Mouse (Mus musculus) Patski (cell line): ENCODE data around the gene Rere. TPM values are rescaled to one million over a fixed set of nuclear protein-coding genes. Genes with fewer than 3 reads are reported as not detected.
"Not testable (repeated sequence)": the region's sequence is repeated elsewhere in the genome, so short reads cannot be mapped to it uniquely, and the experiment has no call there.

Experiments
- ATAC-seq: fragments of 100-300 bp; one replicate; pipeline ENCODE4 v1.8.0; 2021
- CTCF ChIA-PET: fragments of 350-600 bp; sonication (Branson Sonifier 250); formaldehyde crosslinking; loops from one replicate; lab custom pipeline; 2022; ENCODE audit warnings: inconsistent platforms; lab: Charles Lee
- POLR2A ChIA-PET: fragments of 350-600 bp; sonication (Branson Sonifier 250); formaldehyde crosslinking; loops from one replicate; lab custom pipeline; 2022; ENCODE audit warnings: antibody characterized with exemption, inconsistent platforms; lab: Charles Lee
- DNase-seq: peaks from one replicate; pipeline ENCODE4 v3.0.0-alpha.2; 2011; ENCODE audit warnings: low read depth, low spot score
- H3K27me3 ChIP-seq: fragments of 371-371 bp; one replicate; pipeline ENCODE4 v1.5.1; 2021
- CTCF ChIP-seq: fragments of 100-300 bp; IDR thresholded peaks from one replicate; pipeline ENCODE4 v1.5.1; 2021
- in situ Hi-C: fragments of 300-500 bp; cut with MboI; formaldehyde crosslinking; loops from 3 replicates; pipeline ENCODE4 v1.11.1; 2018; ENCODE audit warnings: low pct_unique_long_range_greater_than_20kb, mixed read lengths
- polyA plus RNA-seq: library from polyadenylated mRNA; unstranded; gene quantifications from one replicate; pipeline ENCODE4 v1.2.3, GENCODE M21; 2021

Gene Rere
- polyA plus RNA-seq, 1 experiment from 2014 or later = 155 TPM

DNA sequence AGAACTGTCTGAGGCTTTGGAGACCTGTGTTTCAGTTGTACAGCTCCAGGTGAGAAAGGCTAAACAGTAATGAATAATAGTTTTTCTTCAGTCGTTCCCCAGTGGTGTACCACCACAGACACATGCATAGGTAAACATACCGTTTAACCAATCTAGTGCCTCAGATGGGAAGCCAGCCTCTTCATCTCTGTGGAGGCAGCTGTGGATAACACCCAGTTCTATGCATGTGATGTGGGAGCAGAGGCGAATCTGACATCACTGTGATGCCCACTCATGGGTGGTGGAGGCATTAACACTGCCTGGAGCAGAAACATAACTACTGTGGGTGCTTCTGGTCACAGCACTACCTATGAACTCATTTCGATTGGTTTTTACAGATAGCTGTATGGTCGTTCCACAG is 314.5 kb downstream of the Rere start:
- no peak for TF ChIP-seq CTCF
- ATAC-seq (no peak), DNase-seq (no peak)
- no peaks in the 10 kb centered on the region for H3K27me3 ChIP-seq
- in situ Hi-C loops = no loop called here
- POLR2A ChIA-PET = no interaction called here
- CTCF ChIA-PET = no interaction called here

- TF ChIP-seq CTCF = no peak
- DNase-seq = no peak
- in situ Hi-C loops = no loop called here
- ATAC-seq = no peak
- ChIA-PET POLR2A (interaction anchor here (0.9 to 1.7 kb wide), 3 partner anchors 9 to 26 kb away, joined by 3 to 5 read pairs (median 3); no protein-coding TSS in a partner anchor), CTCF (interaction anchor here (2.9 kb wide), 1 partner anchor 12 kb away, joined by 7 read pairs; no protein-coding TSS in a partner anchor)
- H3K27me3 ChIP-seq = no peaks in the 10 kb centered on the region
Observed at GRCm38 (mm10) chr4:150598686-150599085, 317.2 kb downstream of the Rere start.

- no peak for ATAC-seq
- H3K27me3 ChIP-seq = no peaks in the 10 kb centered on the region
- DNase-seq = no peak
- TF ChIP-seq CTCF = no peak
- POLR2A ChIA-PET = interaction anchor here (1.7 kb wide), 1 partner anchor 10 kb away, joined by 5 read pairs; no protein-coding TSS in a partner anchor
- in situ Hi-C loops = no loop called here
- CTCF ChIA-PET = interaction anchor here (2.9 kb wide), 1 partner anchor 11 kb away, joined by 7 read pairs; no protein-coding TSS in a partner anchor
Observed at GRCm38 (mm10) chr4:150599119-150599992, 317.9 kb downstream of the Rere start.

GRCm38 (mm10) chr4:150600503-150600902 is 319.1 kb downstream of the Rere start:
- in situ Hi-C loops, POLR2A ChIA-PET, H3K27me3 ChIP-seq, DNase-seq, CTCF ChIA-PET, ATAC-seq: not testable (repeated sequence)

DNA sequence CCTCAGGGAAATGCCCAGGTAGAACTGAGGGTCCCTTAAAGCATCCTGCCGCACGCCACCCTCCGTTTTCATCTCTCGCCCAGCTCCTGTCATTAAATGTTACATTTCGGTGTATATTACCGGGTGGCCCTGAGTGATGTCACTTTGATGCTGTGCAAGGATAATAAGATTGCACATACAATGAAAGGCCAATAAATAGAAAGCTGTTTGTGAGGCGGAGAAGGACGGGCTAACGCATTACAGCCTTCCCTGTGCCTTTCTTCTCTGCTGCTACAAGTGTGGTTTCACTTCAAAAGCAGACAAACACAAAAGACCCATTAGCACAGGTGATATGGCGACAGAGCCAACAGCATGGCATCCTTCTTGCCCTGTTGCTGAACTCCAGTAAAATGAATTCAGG is 320.0 kb downstream of the Rere start:
- POLR2A ChIA-PET = interaction anchor here (0.5 to 1.2 kb wide), 2 partner anchors 12 to 26 kb away, joined by 3 to 4 read pairs; no protein-coding TSS in a partner anchor
- ATAC-seq (no peak), DNase-seq (no peak)
- no peaks in the 10 kb centered on the region for H3K27me3 ChIP-seq
- TF ChIP-seq CTCF = no peak
- CTCF ChIA-PET = no interaction called here
- in situ Hi-C loops = no loop called here

- no peak for ATAC-seq
- TF ChIP-seq CTCF = no peak
- ChIA-PET POLR2A (no interaction called here), CTCF (no interaction called here)
- in situ Hi-C loops = no loop called here
- H3K27me3 ChIP-seq = no peaks in the 10 kb centered on the region
- DNase-seq = no peak
Observed at GRCm38 (mm10) chr4:150603366-150604061, 322.1 kb downstream of the Rere start.

GRCm38 (mm10) chr4:150605804-150606203 is 324.4 kb downstream of the Rere start:
- no peak for TF ChIP-seq CTCF
- H3K27me3 ChIP-seq = no peaks in the 10 kb centered on the region
- POLR2A ChIA-PET = no interaction called here
- in situ Hi-C loops = no loop called here
- CTCF ChIA-PET = interaction anchor here (1.0 to 1.6 kb wide), 3 partner anchors 10 to 18 kb away, joined by 3 to 5 read pairs (median 4); no protein-coding TSS in a partner anchor
- ATAC-seq = no peak
- no peak for DNase-seq

GRCm38 (mm10) chr4:150606449-150607161 is 325.2 kb downstream of the Rere start:
- ChIA-PET POLR2A (interaction anchor here (1.1 kb wide), 1 partner anchor 9 kb away, joined by 4 read pairs; no protein-coding TSS in a partner anchor), CTCF (interaction anchor here (1.0 to 1.6 kb wide), 5 partner anchors 9 to 22 kb away, joined by 3 to 5 read pairs (median 4); no protein-coding TSS in a partner anchor)
- no peak for TF ChIP-seq CTCF
- no peak for DNase-seq
- ATAC-seq = no peak
- in situ Hi-C loops = no loop called here
- H3K27me3 ChIP-seq = no peaks in the 10 kb centered on the region

- in situ Hi-C loops = no loop called here
- ChIA-PET CTCF (no interaction called here), POLR2A (interaction anchor here (1.8 kb wide), 1 partner anchor 10 kb away, joined by 5 read pairs; no protein-coding TSS in a partner anchor)
- no peak for DNase-seq
- H3K27me3 ChIP-seq = no peaks in the 10 kb centered on the region
- TF ChIP-seq CTCF = no peak
- no peak for ATAC-seq
Observed at GRCm38 (mm10) chr4:150608670-150609069, 327.2 kb downstream of the Rere start.

DNA sequence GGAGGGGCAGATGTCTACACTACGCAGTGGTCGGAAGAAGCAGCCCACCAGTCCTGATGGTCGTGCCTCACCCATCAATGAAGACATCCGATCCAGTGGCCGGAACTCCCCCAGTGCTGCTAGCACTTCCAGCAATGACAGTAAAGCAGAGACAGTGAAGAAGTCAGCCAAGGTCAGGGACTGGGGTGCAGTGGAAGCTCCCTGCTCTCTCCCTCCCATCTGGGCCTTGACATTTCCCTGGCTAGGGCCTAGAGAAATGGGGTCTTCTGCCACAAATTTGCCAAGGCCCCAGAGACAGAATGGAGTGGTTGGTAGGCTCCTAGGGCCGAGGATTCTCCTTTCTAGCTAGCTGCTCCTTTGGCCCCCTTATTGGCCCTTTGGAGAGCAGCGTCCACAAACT is 332.3 kb downstream of the Rere start:
- POLR2A ChIA-PET = no interaction called here
- H3K27me3 ChIP-seq = no peaks in the 10 kb centered on the region
- CTCF ChIA-PET = no interaction called here
- in situ Hi-C loops = no loop called here
- no peak for TF ChIP-seq CTCF
- no peak for DNase-seq
- no peak for ATAC-seq
